Mouse (Mus musculus): ENCODE measurements around the gene Slc24a4.

Slc24a4 gene

GRCm38 (mm10) chr12:102310261-102310660 is 181.7 kb downstream of the Slc24a4 start:
- no peak for DNase-seq

GRCm38 (mm10) chr12:102311454-102311853 is 182.9 kb downstream of the Slc24a4 start:
- no peak for DNase-seq
